Mouse (Mus musculus) MEL (cell line): ENCODE measurements around the gene Arid5a.

Experiments used
- CHD1 ChIP-seq: IDR thresholded peaks from 2 replicates; pipeline ENCODE4 v1.6.1; 2012; ENCODE audit warnings: low read depth, mild to moderate bottlenecking, inconsistent platforms, low read length, improper control_type of control experiment
- CTCF ChIP-seq, 3 experiments: IDR thresholded peaks in 2 of 3; conservative IDR thresholded peaks in 1 of 3; 2 replicates each; pipeline ENCODE4 v1.5.1; 2011 to 2012; ENCODE audit warnings: low read length in 3 of 3, low read depth in 2 of 3, mild to moderate bottlenecking in 2 of 3, improper control_type of control experiment in 1 of 3, inconsistent platforms in 1 of 3, mixed read lengths in 1 of 3, moderate library complexity in 1 of 3; ENCODE audit not compliant: control insufficient read depth in 1 of 3, insufficient read depth in 1 of 3, poor library complexity in 1 of 3, severe bottlenecking in 1 of 3
- GATA1 ChIP-seq: IDR thresholded peaks from 2 replicates; pipeline ENCODE4 v1.6.1; 2011; ENCODE audit warnings: low read depth, low read length, improper control_type of control experiment
- JUND ChIP-seq: IDR thresholded peaks from 2 replicates; pipeline ENCODE4 v1.6.1; 2011; ENCODE audit warnings: low read depth, mild to moderate bottlenecking, improper control_type of control experiment, low read length
- MXI1 ChIP-seq: IDR thresholded peaks from 2 replicates; pipeline ENCODE4 v1.6.1; 2011; ENCODE audit warnings: mild to moderate bottlenecking, low read depth, low read length, improper control_type of control experiment
- MYC ChIP-seq: IDR thresholded peaks from 2 replicates; pipeline ENCODE4 v1.6.1; 2011; ENCODE audit warnings: low read depth, mild to moderate bottlenecking, low read length, improper control_type of control experiment, moderate library complexity
- NRF1 ChIP-seq: IDR thresholded peaks from 2 replicates; pipeline ENCODE4 v1.6.1; 2014; ENCODE audit warnings: low read depth, mild to moderate bottlenecking, inconsistent platforms, low read length, improper control_type of control experiment, moderate library complexity; ENCODE audit not compliant: poor library complexity, insufficient read depth, severe bottlenecking
- POLR2A ChIP-seq, 2 experiments: IDR thresholded peaks; 2 replicates each; pipeline ENCODE4 v1.6.1; 2011 to 2012; ENCODE audit warnings: low read length in 2 of 2, mild to moderate bottlenecking in 2 of 2, control low read depth in 1 of 2, improper control_type of control experiment in 1 of 2, low read depth in 1 of 2, moderate library complexity in 1 of 2; ENCODE audit not compliant: control insufficient read depth in 1 of 2, insufficient read depth in 1 of 2, poor library complexity in 1 of 2
- POLR2AphosphoS2 ChIP-seq: IDR thresholded peaks from 2 replicates; pipeline ENCODE4 v1.6.1; 2011; ENCODE audit warnings: low read length, improper control_type of control experiment
- RAD21 ChIP-seq: IDR thresholded peaks from 2 replicates; pipeline ENCODE4 v1.6.1; 2011; ENCODE audit warnings: mild to moderate bottlenecking, low read depth, low read length, improper control_type of control experiment
- TAL1 ChIP-seq: IDR thresholded peaks from 2 replicates; pipeline ENCODE4 v1.6.1; 2012; ENCODE audit warnings: mild to moderate bottlenecking, inconsistent platforms, low read length, moderate library complexity, mixed read lengths
- ZMIZ1 ChIP-seq: IDR thresholded peaks from 2 replicates; pipeline ENCODE4 v1.6.1; 2012; ENCODE audit warnings: low read depth, mild to moderate bottlenecking, inconsistent platforms, low read length, improper control_type of control experiment, moderate library complexity

DNA sequence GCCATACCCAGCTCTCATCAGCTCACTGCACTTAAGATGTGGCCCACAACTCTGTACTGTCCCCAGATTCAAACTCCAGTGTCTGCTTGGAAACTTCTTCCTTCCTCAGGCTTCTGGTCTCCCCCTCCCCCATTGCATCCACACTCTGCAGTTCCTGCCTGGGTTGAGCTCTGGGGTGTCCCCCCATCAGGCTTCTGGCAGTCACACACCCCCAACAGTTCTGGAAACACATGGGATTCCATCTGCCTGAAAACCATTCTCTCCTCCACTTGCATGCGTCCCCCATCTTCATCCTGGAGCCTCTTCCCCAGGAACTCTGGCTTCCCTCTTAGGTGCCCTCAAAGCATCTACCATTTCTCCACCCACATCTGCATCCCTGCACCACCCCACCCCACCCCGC, 19.3 kb downstream of the Arid5a start:
- TF ChIP-seq GATA1 (no peak), NRF1 (no peak), JUND (no peak), ZMIZ1 (no peak), POLR2AphosphoS2 (no peak), MYC (no peak), CTCF (IDR thresholded peaks at IDR 0.05 in 2 of 3, conservative IDR thresholded peaks at IDR 0.05 in 1 of 3; ENCODE audit: control insufficient read depth in 1 of 3, insufficient read depth in 1 of 3, low read depth in 2 of 3, low read length in 3 of 3, poor library complexity in 1 of 3, severe bottlenecking in 1 of 3) (no peak), MXI1 (no peak), TAL1 (no peak), RAD21 (no peak), POLR2A (IDR thresholded peaks at IDR 0.05; ENCODE audit: control insufficient read depth in 1 of 2, insufficient read depth in 1 of 2, low read depth in 1 of 2, low read length in 2 of 2, poor library complexity in 1 of 2) (no peak), CHD1 (no peak)
